Mouse (Mus musculus): ENCODE data around the gene Fthl17e.
A peak's percentile ranks its signal among the peaks of the same experiment; 100 is the strongest.
"Not testable (repeated sequence)": the region's sequence is repeated elsewhere in the genome, so short reads cannot be mapped to it uniquely, and the experiment has no call there.

Gene Fthl17e

DNA sequence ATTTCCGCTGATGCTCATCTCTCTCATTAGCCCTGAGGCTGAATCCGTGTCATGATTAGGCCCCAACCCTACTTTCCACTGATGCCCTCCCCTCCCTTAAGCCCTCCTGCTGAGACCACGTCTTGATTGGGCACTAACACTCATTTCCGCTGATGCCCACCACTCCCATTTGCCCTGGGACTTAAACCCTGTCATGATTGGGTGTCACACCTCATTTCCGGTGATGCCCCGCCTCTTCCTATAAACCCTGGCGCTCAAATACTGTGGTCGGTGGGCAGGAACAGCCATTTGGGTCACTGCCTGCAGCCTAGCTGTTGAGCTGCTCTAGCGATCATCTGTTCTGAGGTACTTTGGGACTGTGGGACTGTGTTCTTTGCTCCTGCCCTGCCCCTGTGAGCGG lies at the start of gene Fthl17e:
Fthl17e (plus strand) TSS at position 301 of the 400 bp plus-strand sequence.
- not testable (repeated sequence) for DNase-seq (ENCODE audit: low read depth, low spot score)

DNA sequence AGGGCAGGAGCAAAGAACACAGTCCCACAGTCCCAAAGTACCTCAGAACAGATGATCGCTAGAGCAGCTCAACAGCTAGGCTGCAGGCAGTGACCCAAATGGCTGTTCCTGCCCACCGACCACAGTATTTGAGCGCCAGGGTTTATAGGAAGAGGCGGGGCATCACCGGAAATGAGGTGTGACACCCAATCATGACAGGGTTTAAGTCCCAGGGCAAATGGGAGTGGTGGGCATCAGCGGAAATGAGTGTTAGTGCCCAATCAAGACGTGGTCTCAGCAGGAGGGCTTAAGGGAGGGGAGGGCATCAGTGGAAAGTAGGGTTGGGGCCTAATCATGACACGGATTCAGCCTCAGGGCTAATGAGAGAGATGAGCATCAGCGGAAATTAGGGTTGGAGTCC lies 46.6 kb upstream of the Fthl17e start, which contains the start of gene Fthl17d:
Fthl17d (minus strand) TSS at position 101 of the 400 bp plus-strand sequence.
- not testable (repeated sequence) for DNase-seq (ENCODE audit: low read depth, low spot score)

- no peak for DNase-seq (ENCODE audit: low read depth, low spot score)
Measured at GRCm38 (mm10) chrX:9016079-9016478, 17.2 kb upstream of the Fthl17e start.

DNA sequence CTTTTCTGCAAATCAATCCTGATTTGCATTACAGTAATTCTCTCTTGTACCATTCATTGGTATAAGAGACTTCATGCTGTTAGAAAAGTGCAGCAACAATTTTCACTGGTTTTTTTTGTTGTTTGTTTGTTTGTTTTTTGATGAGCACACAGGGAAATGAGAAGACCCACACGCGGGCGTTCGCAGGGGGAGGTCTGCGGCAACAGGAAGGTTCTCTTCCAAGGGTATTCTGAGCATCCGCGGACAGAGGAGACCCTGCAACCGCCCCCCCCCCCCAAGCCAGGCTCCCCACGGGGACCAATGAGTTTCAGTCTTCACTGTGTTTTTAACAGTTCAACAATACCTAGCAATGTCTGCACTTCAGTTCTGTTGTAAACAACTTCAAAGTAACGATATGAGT lies 13.8 kb upstream of the Fthl17e start:
- no peak for DNase-seq (ENCODE audit: low read depth, low spot score)

DNA sequence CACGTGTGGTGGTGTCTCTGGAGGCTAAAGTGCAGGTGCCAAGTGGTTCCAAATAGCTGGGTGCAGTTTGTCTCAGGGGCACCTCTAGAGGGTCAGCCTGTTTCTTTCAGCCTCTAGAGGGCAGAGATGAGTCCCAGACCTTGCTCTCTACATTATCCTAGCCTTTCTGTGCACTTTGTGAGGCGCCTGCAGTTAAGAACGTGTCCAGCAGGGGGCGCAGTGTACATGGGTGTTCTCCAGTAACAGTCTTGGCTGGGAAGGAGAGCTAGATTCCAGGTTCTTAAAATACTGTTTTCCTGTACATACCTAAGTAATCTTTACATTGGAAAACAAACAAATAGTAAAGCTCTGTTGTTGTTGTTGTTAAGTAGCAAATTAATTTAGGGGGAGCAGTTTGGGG lies 8.3 kb downstream of the Fthl17e start:
- DNase-seq (ENCODE audit: low read depth, low spot score), result not testable (repeated sequence)

DNA sequence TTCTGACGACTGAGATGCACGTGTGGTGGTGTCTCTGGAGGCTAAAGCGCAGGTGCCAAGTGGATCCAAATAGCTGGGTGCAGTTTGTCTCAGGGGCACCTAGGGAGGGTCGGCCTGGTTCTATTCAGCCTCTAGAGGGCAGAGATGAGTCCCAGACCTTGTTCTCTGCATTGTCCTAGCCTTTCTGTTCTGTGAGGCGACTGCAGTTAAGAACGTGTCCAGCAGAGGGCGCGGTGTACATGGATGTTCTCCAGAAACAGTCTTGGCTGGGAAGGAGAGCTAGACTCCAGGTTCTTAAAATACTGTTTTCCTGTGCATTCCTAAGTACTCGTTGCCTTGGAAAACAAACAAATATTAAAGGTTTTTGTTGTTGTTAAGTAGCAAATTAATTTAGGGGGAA lies 27.7 kb downstream of the Fthl17e start:
- DNase-seq (ENCODE audit: low read depth, low spot score), result peak; percentile 10

- no peak for DNase-seq (ENCODE audit: low read depth, low spot score)
Measured at GRCm38 (mm10) chrX:9062101-9062500, 28.8 kb downstream of the Fthl17e start.

GRCm38 (mm10) chrX:9062715-9063114 lies 29.4 kb downstream of the Fthl17e start, which contains the start of gene Fthl17f:
Fthl17f (plus strand) TSS chrX:9063015.
- DNase-seq (ENCODE audit: low read depth, low spot score), result not testable (repeated sequence)

DNA sequence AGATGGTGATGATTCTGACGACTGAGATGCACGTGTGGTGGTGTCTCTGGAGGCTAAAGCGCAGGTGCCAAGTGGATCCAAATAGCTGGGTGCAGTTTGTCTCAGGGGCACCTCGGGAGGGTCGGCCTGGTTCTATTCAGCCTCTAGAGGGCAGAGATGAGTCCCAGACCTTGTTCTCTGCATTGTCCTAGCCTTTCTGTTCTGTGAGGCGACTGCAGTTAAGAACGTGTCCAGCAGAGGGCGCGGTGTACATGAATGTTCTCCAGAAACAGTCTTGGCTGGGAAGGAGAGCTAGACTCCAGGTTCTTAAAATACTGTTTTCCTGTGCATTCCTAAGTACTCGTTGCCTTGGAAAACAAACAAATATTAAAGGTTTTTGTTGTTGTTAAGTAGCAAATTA lies 44.4 kb downstream of the Fthl17e start:
- DNase-seq (ENCODE audit: low read depth, low spot score), result not testable (repeated sequence)
